Mouse (Mus musculus) splenic B cell, adult 2 months (primary cell): ENCODE measurements at regions not wholly inside any gene's neighbourhood (a gene's known extent, or its start where the extent isn't known, plus 50 kb on each side); places are given as distances from the start of the nearest gene placed in this dataset.

ENCODE experiments used
- DNase-seq: peaks from one replicate; pipeline ENCODE4 v3.0.0-alpha.2; 2011; ENCODE audit warnings: low read depth, low spot score
- H3K27me3 ChIP-seq: 2 replicates; pipeline ENCODE4 v1.6.1; 2012; ENCODE audit warnings: mild to moderate bottlenecking, low read length, moderate library complexity, mixed read lengths; ENCODE audit not compliant: control insufficient read depth, poor library complexity, insufficient read depth, severe bottlenecking
- H3K36me3 ChIP-seq: 2 replicates; pipeline ENCODE4 v1.6.1; 2012; ENCODE audit warnings: mild to moderate bottlenecking, low read length, moderate library complexity, mixed read lengths; ENCODE audit not compliant: control insufficient read depth, poor library complexity, insufficient read depth, severe bottlenecking

- no peak for DNase-seq
- no peaks in the 10 kb centered on the region for H3K36me3 ChIP-seq
- no peaks in the 10 kb centered on the region for H3K27me3 ChIP-seq
Observed at GRCm38 (mm10) chr9:41374591-41375481, 213.3 kb upstream of the Ubash3b start.

DNA sequence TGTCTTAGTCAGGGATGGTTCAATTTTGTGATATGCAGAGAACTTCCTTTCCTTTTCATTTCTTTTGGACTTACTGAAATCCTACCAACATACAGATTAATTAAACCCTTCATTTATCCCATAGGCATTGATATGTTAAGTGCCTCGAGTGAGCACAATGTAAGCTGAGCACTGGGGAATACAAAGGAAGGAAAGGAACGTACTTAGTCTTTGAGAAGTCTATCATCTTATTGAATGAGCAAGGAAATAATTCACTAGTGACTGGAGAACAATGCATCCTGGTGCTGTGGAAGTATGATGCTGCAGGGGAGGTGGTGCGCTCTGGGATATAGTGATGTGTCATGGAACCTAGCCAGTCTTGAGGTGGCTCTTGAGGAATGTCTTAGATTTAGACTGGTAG, 204.9 kb upstream of the Ubash3b start:
- DNase-seq, result no peak
- H3K27me3 ChIP-seq, result no peaks in the 10 kb centered on the region
- no peaks in the 10 kb centered on the region for H3K36me3 ChIP-seq

GRCm38 (mm10) chr9:41365251-41365650, 203.8 kb upstream of the Ubash3b start:
- no peak for DNase-seq
- Histone ChIP-seq H3K36me3 (no peaks in the 10 kb centered on the region), H3K27me3 (no peaks in the 10 kb centered on the region)

DNA sequence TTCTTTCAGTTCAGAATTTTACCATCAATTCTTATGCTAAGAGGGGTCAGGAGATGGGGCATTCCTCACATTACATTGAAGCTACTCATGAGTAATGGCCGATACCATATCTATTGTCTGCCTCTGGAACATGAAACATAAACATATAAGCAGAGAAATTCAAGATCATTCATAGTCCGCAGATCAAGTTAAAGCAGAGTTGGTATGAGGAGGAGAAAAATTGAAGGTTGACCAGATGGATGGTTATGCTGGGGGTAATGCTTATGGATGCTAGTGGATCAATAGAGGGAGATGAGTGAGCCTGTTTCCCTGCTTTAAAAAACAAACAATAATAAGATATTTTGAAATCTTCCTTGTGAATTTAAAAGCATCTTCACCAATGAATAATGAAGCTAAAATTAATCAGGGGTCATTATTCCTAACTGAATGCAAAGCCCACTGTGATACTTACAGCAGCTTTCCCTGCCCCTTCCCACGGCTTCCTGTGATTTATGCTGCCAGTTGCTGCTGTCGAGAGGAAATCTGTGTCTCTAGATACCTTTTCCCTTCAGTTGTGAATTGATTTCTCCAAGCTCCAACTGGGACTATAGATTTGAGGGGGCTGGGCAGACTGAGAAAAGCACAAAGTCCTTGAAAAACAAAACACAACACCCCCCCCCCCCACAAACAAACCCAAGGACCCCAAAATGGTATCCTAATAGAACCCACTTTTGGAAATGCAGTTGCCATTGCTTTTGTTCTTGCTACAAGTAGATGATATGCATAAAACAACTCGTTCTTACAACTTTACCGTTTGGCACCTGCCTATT, 203.1 kb upstream of the Ubash3b start:
- H3K27me3 ChIP-seq, result no peaks in the 10 kb centered on the region
- H3K36me3 ChIP-seq, result no peaks in the 10 kb centered on the region
- no peak for DNase-seq

DNA sequence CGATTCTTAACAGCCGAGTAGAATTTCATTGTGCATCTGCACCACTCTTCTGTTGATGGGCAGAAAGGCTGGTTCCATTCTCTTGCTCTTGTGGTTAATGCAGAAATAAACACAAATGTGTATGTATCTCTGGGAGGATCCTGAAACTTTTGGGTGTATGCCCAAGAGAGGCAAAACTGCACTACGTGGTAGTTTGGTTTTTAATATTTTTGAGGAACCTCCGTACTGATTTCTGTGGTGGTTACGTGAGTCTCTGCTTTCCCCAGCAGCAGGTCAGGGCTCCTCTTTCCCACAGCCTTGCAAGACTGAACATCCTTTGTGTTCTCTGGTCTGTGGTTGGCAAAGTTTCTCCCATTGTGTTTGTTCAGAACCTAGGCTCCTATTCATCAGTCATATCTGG, 198.9 kb upstream of the Ubash3b start:
- DNase-seq, result no peak
- no peaks in the 10 kb centered on the region for H3K27me3 ChIP-seq

DNA sequence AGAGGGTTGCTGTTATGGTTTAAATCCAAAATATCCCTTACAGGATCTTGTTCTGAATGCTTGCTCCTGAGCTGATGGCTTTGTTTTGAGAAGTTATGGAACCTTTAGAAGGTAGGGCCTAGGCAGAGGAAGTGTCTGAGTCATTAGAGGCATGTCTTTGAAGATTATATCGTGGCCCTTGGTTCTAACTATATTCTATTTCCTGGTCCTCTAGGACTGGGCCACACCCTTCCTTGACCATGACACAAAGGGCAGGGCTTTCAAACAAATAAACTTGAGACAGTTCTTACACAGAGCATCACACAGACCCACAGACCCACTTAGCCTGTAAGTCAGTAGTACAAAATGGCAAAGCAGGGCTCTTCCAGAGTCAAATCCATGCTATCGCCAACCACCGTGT, 197.8 kb upstream of the Ubash3b start:
- Histone ChIP-seq H3K27me3 (no peaks in the 10 kb centered on the region), H3K36me3 (no peaks in the 10 kb centered on the region)
- DNase-seq, result no peak

More for the DNA sequence above, 198.9 kb upstream of the Ubash3b start:
- H3K36me3 ChIP-seq, result no peaks in the 10 kb centered on the region

GRCm38 (mm10) chr9:41345338-41345737, 183.8 kb upstream of the Ubash3b start:
- Histone ChIP-seq H3K27me3 (no peaks in the 10 kb centered on the region), H3K36me3 (no peaks in the 10 kb centered on the region)
- no peak for DNase-seq

GRCm38 (mm10) chr9:41337375-41337774, 175.9 kb upstream of the Ubash3b start:
- H3K27me3 ChIP-seq, result no peaks in the 10 kb centered on the region
- no peak for DNase-seq
- no peaks in the 10 kb centered on the region for H3K36me3 ChIP-seq

- DNase-seq, result no peak
- Histone ChIP-seq H3K27me3 (no peaks in the 10 kb centered on the region), H3K36me3 (no peaks in the 10 kb centered on the region)
Observed at GRCm38 (mm10) chr9:41336801-41337200, 175.3 kb upstream of the Ubash3b start.

DNA sequence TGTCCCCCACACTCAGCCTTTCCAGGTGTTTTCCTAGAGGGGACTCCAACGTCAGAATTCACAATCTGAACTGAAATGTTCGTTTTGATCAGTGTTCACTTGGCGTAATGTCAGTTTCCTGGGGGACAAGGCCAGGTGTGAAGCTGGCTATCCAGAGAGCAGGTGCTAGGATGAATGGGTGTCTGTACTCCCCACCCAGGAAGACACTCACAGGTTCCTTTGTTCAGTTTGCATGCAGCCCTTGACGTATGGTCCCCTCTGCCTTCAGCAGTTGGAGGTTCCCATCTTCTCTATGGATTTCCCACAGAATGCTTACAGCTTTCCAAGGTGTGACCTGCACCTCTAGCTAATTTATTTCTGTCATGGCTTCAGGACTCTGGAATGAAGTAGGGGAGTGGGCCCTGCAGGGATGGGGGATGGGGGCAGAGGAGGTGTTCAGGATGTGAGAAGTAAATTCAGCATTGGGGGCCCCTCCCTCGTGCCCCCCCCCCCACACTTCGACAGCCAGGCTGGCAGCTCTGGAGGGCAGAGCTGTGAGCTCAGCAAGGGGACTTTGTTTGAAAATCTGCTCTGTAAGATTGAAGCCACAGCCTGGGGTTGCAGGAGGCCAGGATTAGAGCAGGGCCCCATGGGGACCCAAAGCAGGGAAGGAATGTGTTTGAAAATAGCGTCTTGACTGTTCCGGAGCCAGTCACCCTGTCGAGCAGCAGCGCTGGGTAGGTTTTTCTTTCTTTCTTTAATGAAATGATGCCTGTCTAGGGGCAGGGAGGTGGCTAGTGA, 173.2 kb upstream of the Ubash3b start:
- H3K36me3 ChIP-seq, result no peaks in the 10 kb centered on the region
- no peaks in the 10 kb centered on the region for H3K27me3 ChIP-seq
- DNase-seq, result no peak

DNA sequence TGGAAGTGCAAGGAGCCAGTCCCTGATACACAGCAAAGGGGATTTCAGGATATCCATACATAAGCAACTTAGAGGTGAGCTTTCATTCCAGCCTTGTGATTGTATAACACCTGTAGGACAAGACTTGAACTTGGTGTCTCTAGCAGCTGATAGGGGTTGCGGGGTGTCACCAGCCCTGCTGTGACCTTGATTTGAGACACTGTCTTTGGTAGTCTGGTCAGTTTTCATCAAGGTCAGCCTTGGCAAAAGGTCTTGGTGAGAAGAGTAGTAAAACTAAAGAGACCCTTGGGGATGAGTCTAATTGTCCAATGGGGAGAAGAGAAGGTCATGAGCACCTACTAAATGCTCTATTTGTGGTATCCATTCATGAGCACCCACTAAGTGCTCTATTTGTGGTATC, 172.0 kb upstream of the Ubash3b start:
- Histone ChIP-seq H3K36me3 (no peaks in the 10 kb centered on the region), H3K27me3 (no peaks in the 10 kb centered on the region)
- DNase-seq, result no peak

GRCm38 (mm10) chr9:41328959-41329358, 167.5 kb upstream of the Ubash3b start:
- H3K36me3 ChIP-seq, result no peaks in the 10 kb centered on the region
- no peak for DNase-seq
- no peaks in the 10 kb centered on the region for H3K27me3 ChIP-seq

- Histone ChIP-seq H3K36me3 (no peaks in the 10 kb centered on the region), H3K27me3 (no peaks in the 10 kb centered on the region)
- no peak for DNase-seq
Observed at GRCm38 (mm10) chr9:41328480-41328879, 167.0 kb upstream of the Ubash3b start.

DNA sequence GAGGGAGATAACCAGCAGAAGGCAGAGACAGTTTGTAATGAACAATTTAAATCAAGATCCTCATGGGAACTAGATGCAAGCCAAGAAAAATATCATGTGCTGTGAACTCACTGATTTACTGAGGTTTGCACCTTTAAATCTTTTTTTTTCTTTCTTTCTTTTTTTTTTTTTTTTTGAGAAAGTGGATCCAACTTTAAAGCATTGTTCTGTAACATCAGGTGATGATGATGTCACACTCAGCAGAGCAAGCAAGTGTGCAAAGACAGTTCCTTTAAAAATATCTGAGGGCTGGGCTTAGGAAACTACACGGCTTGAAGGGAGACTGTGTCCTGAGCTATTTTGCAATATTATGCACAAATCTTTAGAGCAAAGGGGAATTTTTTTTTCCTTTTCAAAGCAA, 166.6 kb upstream of the Ubash3b start:
- Histone ChIP-seq H3K27me3 (no peaks in the 10 kb centered on the region), H3K36me3 (no peaks in the 10 kb centered on the region)
- DNase-seq, result no peak

- Histone ChIP-seq H3K27me3 (no peaks in the 10 kb centered on the region), H3K36me3 (no peaks in the 10 kb centered on the region)
- no peak for DNase-seq
Observed at GRCm38 (mm10) chr9:41327561-41327960, 166.1 kb upstream of the Ubash3b start.
